Mouse (Mus musculus) myocyte (in vitro differentiated cells): Measurements from ENCODE around the gene Hsd17b12.

Experiments used
- CEBPB ChIP-seq: IDR thresholded peaks from 2 replicates; pipeline ENCODE4 v1.6.1; 2011; ENCODE audit warnings: mild to moderate bottlenecking, moderate library complexity; ENCODE audit not compliant: poor library complexity, insufficient read depth, severe bottlenecking
- E2F4 ChIP-seq: IDR thresholded peaks from one replicate; pipeline ENCODE4 v1.6.1; 2011; ENCODE audit warnings: mild to moderate bottlenecking, control low read depth, moderate library complexity; ENCODE audit not compliant: insufficient read depth
- POLR2A ChIP-seq: IDR thresholded peaks from one replicate; pipeline ENCODE4 v1.6.1; 2011; ENCODE audit warnings: low read depth, mild to moderate bottlenecking, control low read depth, moderate library complexity; ENCODE audit not compliant: insufficient read length
- USF1 ChIP-seq: IDR thresholded peaks from one replicate; pipeline ENCODE4 v1.6.1; 2011; ENCODE audit warnings: low read depth, mild to moderate bottlenecking, control low read depth, moderate library complexity

- TF ChIP-seq POLR2A (no peak), USF1 (no peak), CEBPB (no peak), E2F4 (no peak)
Measured at GRCm38 (mm10) chr2:94122182-94123041, 35.4 kb downstream of the Hsd17b12 start.
